ENCODE assay signal across 9 mouse cellular contexts in the genomic region with DNA sequence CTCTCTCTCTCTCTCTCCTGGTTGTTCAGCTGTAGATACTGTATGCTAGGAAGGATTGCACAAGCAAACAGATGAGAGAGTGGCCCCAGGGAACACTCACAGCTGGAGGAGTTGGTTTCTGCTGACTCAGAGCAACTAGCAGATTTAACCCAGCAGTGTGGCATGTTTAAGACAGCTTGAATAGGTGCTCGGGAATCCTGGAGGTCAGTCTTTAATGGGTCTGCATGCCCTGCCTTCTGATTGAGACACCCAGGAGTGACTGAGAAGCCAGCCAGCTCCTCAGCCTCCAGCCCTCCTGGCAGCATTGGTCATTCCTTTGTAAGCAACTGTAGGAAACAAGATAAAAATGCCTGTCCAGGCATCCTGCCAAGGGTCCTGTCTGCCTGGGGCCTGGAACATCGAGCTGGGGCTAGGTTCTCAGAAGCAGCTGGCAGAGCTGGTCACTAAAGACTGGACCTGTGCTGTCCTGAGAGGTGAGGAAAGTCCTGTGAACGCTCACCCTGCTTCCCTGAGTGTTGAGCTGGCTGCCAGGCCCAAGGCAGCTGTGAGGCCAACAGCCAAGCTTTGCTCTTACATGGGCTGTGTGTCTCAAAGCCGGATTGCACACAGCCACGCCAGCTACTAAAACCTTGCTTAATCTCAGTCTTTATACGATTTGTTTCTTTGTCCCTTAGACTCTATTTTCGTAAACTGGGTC. TPM values are rescaled to one million over a fixed set of nuclear protein-coding genes. Genes with fewer than 3 reads are reported as not detected.
DNase-seq lines count a peak whose midpoint lies in the region; ATAC-seq lines count a peak whose summit lies in the region.
"Had no signal": no experiment of that assay in that cellular context is flagged by ENCODE, and none has a peak within 500 bp of the region (broad histone marks: within the 10 kb centered on the region; RNA-seq: fewer than 3 reads in every experiment).

No protein-coding gene starts in this region.

- H3K9me3 ChIP-seq in heart, embryonic 10.5 days: no peaks in the 10 kb centered on the region
- H3K9me3 ChIP-seq in midbrain, embryonic 11.5 days (ENCODE audit: control insufficient read depth, low read length): no peaks in the 10 kb centered on the region

- 52% methylated on average over 7 of the region's 7 CpGs for WGBS in heart, embryonic 10.5 days
- 75% methylated on average over 7 of the region's 7 CpGs for WGBS in midbrain, embryonic 11.5 days

- H3K36me3 ChIP-seq in heart, embryonic 10.5 days: peaks cover 6% of the 10 kb centered on the region; the same call in 1 of the 2 replicates
- H3K36me3 ChIP-seq in midbrain, embryonic 11.5 days (ENCODE audit: control insufficient read depth, insufficient read depth, low read length): no peaks in the 10 kb centered on the region

- H3K4me1 ChIP-seq in heart, embryonic 10.5 days: peaks cover 8% of the 10 kb centered on the region; the same call in 1 of the 2 replicates
- no peaks in the 10 kb centered on the region for H3K4me1 ChIP-seq in midbrain, embryonic 11.5 days (ENCODE audit: control insufficient read depth, insufficient read depth, low read length)

- peak overlapping the region; percentile 18; the same call in 1 of the 2 replicates for H3K27ac ChIP-seq in heart, embryonic 10.5 days
- H3K27ac ChIP-seq in midbrain, embryonic 11.5 days (ENCODE audit: low read depth, low read length): no peak overlapping the region
- H3K27ac ChIP-seq: liver, embryonic 15.5 days had no signal

- no peak overlapping the region for H3K4me2 ChIP-seq in midbrain, embryonic 11.5 days
- H3K4me2 ChIP-seq: liver, embryonic 15.5 days had no signal

- no peak overlapping the region for H3K4me3 ChIP-seq in heart, embryonic 10.5 days
- no peak overlapping the region for H3K4me3 ChIP-seq in midbrain, embryonic 11.5 days (ENCODE audit: low read depth, low read length)
- H3K4me3 ChIP-seq: liver, embryonic 15.5 days had no signal

- H3K9ac ChIP-seq in midbrain, embryonic 11.5 days (ENCODE audit: low read length): no peak overlapping the region
- H3K9ac ChIP-seq: liver, embryonic 15.5 days had no signal

- no peaks in the 10 kb centered on the region for H3K27me3 ChIP-seq in heart, embryonic 10.5 days (ENCODE audit: insufficient read depth, poor library complexity, severe bottlenecking)
- no peaks in the 10 kb centered on the region for H3K27me3 ChIP-seq in midbrain, embryonic 11.5 days (ENCODE audit: control insufficient read depth, insufficient read depth, low read length)
- H3K27me3 ChIP-seq: liver, embryonic 15.5 days had no signal

- no peak for ATAC-seq in midbrain, embryonic 11.5 days (ENCODE audit: low FRiP score)

- DNase-seq in cerebellum, postnatal 10 days: peak; percentile 26 to 43
- DNase-seq in cerebellum, postnatal 4 days (ENCODE audit: low spot score in 2 of 2): no peak
- peak; percentile 8 for DNase-seq in right cerebral cortex, postnatal 25 days
- DNase-seq in right cerebral cortex, postnatal 14 days: no peak
- no peak for DNase-seq in heart, embryonic 10.5 days (ENCODE audit: low spot score)
- DNase-seq in kidney, postnatal 36 days: peak; percentile 84 to 90
- DNase-seq in skeletal muscle tissue, adult 2 months (ENCODE audit: low read depth, low spot score): peak; percentile 57
- DNase-seq in midbrain, embryonic 11.5 days (ENCODE audit: low spot score, missing footprints): no peak

RNA-seq across cellular contexts. Expression of a gene that starts 31.4 kb away (rescaled TPM):
- 7.1 and 12.5 TPM in 2 replicates for polyA plus RNA-seq in heart, embryonic 10.5 days (2016; fragmentation: Nextera tagmentation; extraction: Ambion mirVana)
- polyA plus RNA-seq in midbrain, embryonic 11.5 days (2014; fragmentation: Nextera tagmentation; extraction: Ambion mirVana): 8.7 and 11.0 TPM in 2 replicates

RNA-seq across cellular contexts. Expression of a gene that starts 35.1 kb away (rescaled TPM):
- 0.21 and 1.1 TPM in 2 replicates for polyA plus RNA-seq in heart, embryonic 10.5 days (2016; fragmentation: Nextera tagmentation; extraction: Ambion mirVana)
- polyA plus RNA-seq in midbrain, embryonic 11.5 days (2014; fragmentation: Nextera tagmentation; extraction: Ambion mirVana): 0.17 and 0.23 TPM in 2 replicates

Comparison
In these comparisons a context has a peak if more than half of its experiments do, and no peak if none do; other contexts are left out.
1. DNase-seq: peak in cerebellum, postnatal 10 days (2 of 2), right cerebral cortex, postnatal 25 days (single experiment), kidney, postnatal 36 days (2 of 2) and skeletal muscle tissue, adult 2 months (single experiment); none in cerebellum, postnatal 4 days (0 of 2), right cerebral cortex, postnatal 14 days (single experiment), heart, embryonic 10.5 days (single experiment) and midbrain, embryonic 11.5 days (single experiment).